Mouse (Mus musculus) megakaryocyte, embryonic 14.5 days (primary cell): Measurements from ENCODE around the gene Olfr67.
"Not testable (repeated sequence)": the region's sequence is repeated elsewhere in the genome, so short reads cannot be mapped to it uniquely, and the experiment has no call there.

Source experiments
- FLI1 ChIP-seq: IDR thresholded peaks from 2 replicates; pipeline ENCODE4 v1.6.1; 2012; ENCODE audit warnings: low read length, inconsistent platforms, mixed read lengths
- GATA1 ChIP-seq: IDR thresholded peaks from 3 replicates; pipeline ENCODE4 v1.6.1; 2012; ENCODE audit warnings: mixed read lengths, low read length, inconsistent platforms, borderline replicate concordance

GRCm38 (mm10) chr7:103762212-103762611 lies 29.4 kb downstream of the Olfr67 start:
- TF ChIP-seq GATA1, FLI1: not testable (repeated sequence)
